Mouse (Mus musculus): ENCODE results near the gene Slc22a14. TPM values are rescaled to one million over a fixed set of nuclear protein-coding genes. Genes with fewer than 3 reads are reported as not detected.
A peak's percentile ranks its signal among the peaks of the same experiment; 100 is the strongest.

Slc22a14 gene
- polyA plus RNA-seq, 1 experiment from 2014 or later = not detected

- WGBS (ENCODE audit: insufficient replicate concordance) = 29% methylated on average over 4 of the region's 4 CpGs
- ATAC-seq (replicated peaks; ENCODE audit: insufficient number of reproducible peaks, low FRiP score, low TSS enrichment) = peak; percentile 40; the same call in 1 of the 2 replicates
Measured at GRCm38 (mm10) chr9:119352060-119352459, 13.3 kb downstream of the Slc22a14 start.

GRCm38 (mm10) chr9:119350947-119351705 is 14.2 kb downstream of the Slc22a14 start:
- ATAC-seq (replicated peaks; ENCODE audit: insufficient number of reproducible peaks, low FRiP score, low TSS enrichment) = no peak
- H3K27ac ChIP-seq (ENCODE audit: low read depth, low read length) = no peak overlapping the region
- H3K4me1 ChIP-seq (ENCODE audit: control insufficient read depth, insufficient read depth, low read length) = no peaks in the 10 kb centered on the region
- WGBS (ENCODE audit: insufficient replicate concordance) = 83% methylated on average over 10 of the region's 10 CpGs
- no peak overlapping the region for H3K9ac ChIP-seq (ENCODE audit: low read depth, low read length)
- no peaks in the 10 kb centered on the region for H3K27me3 ChIP-seq (ENCODE audit: control insufficient read depth, insufficient read depth, low read length)
- H3K4me3 ChIP-seq (ENCODE audit: low read depth, low read length) = no peak overlapping the region
- H3K36me3 ChIP-seq (ENCODE audit: control insufficient read depth, insufficient read depth, low read length) = peaks cover 15% of the 10 kb centered on the region
- no peak overlapping the region for H3K4me2 ChIP-seq
- H3K9me3 ChIP-seq (replicated peaks; ENCODE audit: control insufficient read depth, low read length) = no peaks in the 10 kb centered on the region

More at GRCm38 (mm10) chr9:119352060-119352459, 13.3 kb downstream of the Slc22a14 start:
- no peaks in the 10 kb centered on the region for H3K4me1 ChIP-seq (ENCODE audit: control insufficient read depth, insufficient read depth, low read length)
- no peak overlapping the region for H3K27ac ChIP-seq (ENCODE audit: low read depth, low read length)
- no peaks in the 10 kb centered on the region for H3K9me3 ChIP-seq (replicated peaks; ENCODE audit: control insufficient read depth, low read length)
- no peaks in the 10 kb centered on the region for H3K27me3 ChIP-seq (ENCODE audit: control insufficient read depth, insufficient read depth, low read length)
- H3K4me2 ChIP-seq = no peak overlapping the region
- peaks cover 11% of the 10 kb centered on the region; the same call in 1 of the 2 replicates for H3K36me3 ChIP-seq (ENCODE audit: control insufficient read depth, insufficient read depth, low read length)
- H3K4me3 ChIP-seq (ENCODE audit: low read depth, low read length) = no peak overlapping the region
- H3K9ac ChIP-seq (ENCODE audit: low read depth, low read length) = no peak overlapping the region

GRCm38 (mm10) chr9:119350531-119350930 is 14.8 kb downstream of the Slc22a14 start:
- Histone ChIP-seq H3K27ac (ENCODE audit: low read depth, low read length) (no peak overlapping the region), H3K27me3 (ENCODE audit: control insufficient read depth, insufficient read depth, low read length) (no peaks in the 10 kb centered on the region), H3K36me3 (ENCODE audit: control insufficient read depth, insufficient read depth, low read length) (peaks cover 15% of the 10 kb centered on the region), H3K4me3 (ENCODE audit: low read depth, low read length) (no peak overlapping the region), H3K4me2 (no peak overlapping the region), H3K9me3 (replicated peaks; ENCODE audit: control insufficient read depth, low read length) (no peaks in the 10 kb centered on the region), H3K4me1 (ENCODE audit: control insufficient read depth, insufficient read depth, low read length) (no peaks in the 10 kb centered on the region), H3K9ac (ENCODE audit: low read depth, low read length) (no peak overlapping the region)
- no peak for ATAC-seq (replicated peaks; ENCODE audit: insufficient number of reproducible peaks, low FRiP score, low TSS enrichment)
- WGBS (ENCODE audit: insufficient replicate concordance) = 79% methylated on average over 3 of the region's 3 CpGs

- Histone ChIP-seq H3K4me1 (ENCODE audit: control insufficient read depth, insufficient read depth, low read length) (peaks cover 7% of the 10 kb centered on the region), H3K9me3 (replicated peaks; ENCODE audit: control insufficient read depth, low read length) (no peaks in the 10 kb centered on the region), H3K4me2 (no peak overlapping the region), H3K36me3 (ENCODE audit: control insufficient read depth, insufficient read depth, low read length) (peaks cover 18% of the 10 kb centered on the region), H3K27me3 (ENCODE audit: control insufficient read depth, insufficient read depth, low read length) (no peaks in the 10 kb centered on the region), H3K4me3 (ENCODE audit: low read depth, low read length) (no peak overlapping the region), H3K9ac (ENCODE audit: low read depth, low read length) (no peak overlapping the region), H3K27ac (ENCODE audit: low read depth, low read length) (no peak overlapping the region)
- 82% methylated on average over 8 of the region's 8 CpGs for WGBS (ENCODE audit: insufficient replicate concordance)
- no peak for ATAC-seq (replicated peaks; ENCODE audit: insufficient number of reproducible peaks, low FRiP score, low TSS enrichment)
Measured at GRCm38 (mm10) chr9:119346376-119346775, 19.0 kb downstream of the Slc22a14 start.

- no peaks in the 10 kb centered on the region for H3K9me3 ChIP-seq (replicated peaks; ENCODE audit: control insufficient read depth, low read length)
- no peak overlapping the region for H3K9ac ChIP-seq (ENCODE audit: low read depth, low read length)
- H3K27me3 ChIP-seq (ENCODE audit: control insufficient read depth, insufficient read depth, low read length) = no peaks in the 10 kb centered on the region
- H3K27ac ChIP-seq (ENCODE audit: low read depth, low read length) = no peak overlapping the region
- no peak overlapping the region; the same call in 1 of the 2 replicates for H3K4me2 ChIP-seq
- no peak for ATAC-seq (replicated peaks; ENCODE audit: insufficient number of reproducible peaks, low FRiP score, low TSS enrichment)
- WGBS (ENCODE audit: insufficient replicate concordance) = 82% methylated on average over 7 of the region's 7 CpGs
- H3K4me1 ChIP-seq (ENCODE audit: control insufficient read depth, insufficient read depth, low read length) = peaks cover 10% of the 10 kb centered on the region
- peaks cover 10% of the 10 kb centered on the region for H3K36me3 ChIP-seq (ENCODE audit: control insufficient read depth, insufficient read depth, low read length)
- H3K4me3 ChIP-seq (ENCODE audit: low read depth, low read length) = no peak overlapping the region
Measured at GRCm38 (mm10) chr9:119342728-119343127, 22.6 kb downstream of the Slc22a14 start.

- under 1% methylated on average over 68 of the region's 68 CpGs for WGBS (ENCODE audit: insufficient replicate concordance)
- no peaks in the 10 kb centered on the region for H3K9me3 ChIP-seq (replicated peaks; ENCODE audit: control insufficient read depth, low read length)
- peak within 1 kb of the TSS; percentile 83 for H3K27ac ChIP-seq (ENCODE audit: low read depth, low read length)
- peaks cover 4% of the 10 kb centered on the region for H3K36me3 ChIP-seq (ENCODE audit: control insufficient read depth, insufficient read depth, low read length)
- no peaks in the 10 kb centered on the region for H3K27me3 ChIP-seq (ENCODE audit: control insufficient read depth, insufficient read depth, low read length)
- H3K4me1 ChIP-seq (ENCODE audit: control insufficient read depth, insufficient read depth, low read length) = peaks cover 10% of the 10 kb centered on the region
- peak within 1 kb of the TSS; percentile 80 for H3K9ac ChIP-seq (ENCODE audit: low read depth, low read length)
- peak; percentile 95 for ATAC-seq (replicated peaks; ENCODE audit: insufficient number of reproducible peaks, low FRiP score, low TSS enrichment)
- H3K4me3 ChIP-seq (ENCODE audit: low read depth, low read length) = peak within 1 kb of the TSS; percentile 75
- H3K4me2 ChIP-seq = peak within 1 kb of the TSS; percentile 91
Measured at GRCm38 (mm10) chr9:119340909-119341816, 24.2 kb downstream of the Slc22a14 start, which contains the start of gene Myd88. Myd88 (minus strand) TSS chr9:119341411.

- H3K4me2 ChIP-seq = peak overlapping the region; percentile 91
- peak overlapping the region; percentile 55; the same call in 1 of the 2 replicates for H3K27ac ChIP-seq (ENCODE audit: low read depth, low read length)
- ATAC-seq (replicated peaks; ENCODE audit: insufficient number of reproducible peaks, low FRiP score, low TSS enrichment) = no peak
- WGBS (ENCODE audit: insufficient replicate concordance) = 5% methylated on average over 8 of the region's 8 CpGs
- H3K36me3 ChIP-seq (ENCODE audit: control insufficient read depth, insufficient read depth, low read length) = peaks cover 4% of the 10 kb centered on the region
- H3K9ac ChIP-seq (ENCODE audit: low read depth, low read length) = peak overlapping the region; percentile 80
- peaks cover 10% of the 10 kb centered on the region for H3K4me1 ChIP-seq (ENCODE audit: control insufficient read depth, insufficient read depth, low read length)
- peak overlapping the region; percentile 75 for H3K4me3 ChIP-seq (ENCODE audit: low read depth, low read length)
- H3K27me3 ChIP-seq (ENCODE audit: control insufficient read depth, insufficient read depth, low read length) = no peaks in the 10 kb centered on the region
- H3K9me3 ChIP-seq (replicated peaks; ENCODE audit: control insufficient read depth, low read length) = no peaks in the 10 kb centered on the region
Measured at GRCm38 (mm10) chr9:119340212-119340580, 25.2 kb downstream of the Slc22a14 start.

GRCm38 (mm10) chr9:119339558-119340211 is 25.7 kb downstream of the Slc22a14 start, which contains the start of gene Acaa1a:
Acaa1a (plus strand) TSS chr9:119339676.
- WGBS (ENCODE audit: insufficient replicate concordance) = 1% methylated on average over 42 of the region's 43 CpGs
- H3K9me3 ChIP-seq (replicated peaks; ENCODE audit: control insufficient read depth, low read length) = no peaks in the 10 kb centered on the region

More at GRCm38 (mm10) chr9:119339558-119340211, 25.7 kb downstream of the Slc22a14 start, which contains the start of gene Acaa1a:
- peak within 1 kb of the TSS; percentile 75 for H3K4me3 ChIP-seq (ENCODE audit: low read depth, low read length)
- peak within 1 kb of the TSS; percentile 83; the same call in 1 of the 2 replicates for H3K27ac ChIP-seq (ENCODE audit: low read depth, low read length)
- peaks cover 10% of the 10 kb centered on the region for H3K4me1 ChIP-seq (ENCODE audit: control insufficient read depth, insufficient read depth, low read length)
- no peaks in the 10 kb centered on the region for H3K27me3 ChIP-seq (ENCODE audit: control insufficient read depth, insufficient read depth, low read length)
- peak within 1 kb of the TSS; percentile 80 for H3K9ac ChIP-seq (ENCODE audit: low read depth, low read length)
- peaks cover 4% of the 10 kb centered on the region for H3K36me3 ChIP-seq (ENCODE audit: control insufficient read depth, insufficient read depth, low read length)
- 0 out of 2 replicates have a peak, but pooled peaks have one; percentile 19 for ATAC-seq (replicated peaks; ENCODE audit: insufficient number of reproducible peaks, low FRiP score, low TSS enrichment)
- peak within 1 kb of the TSS; percentile 91 for H3K4me2 ChIP-seq
